Mouse (Mus musculus) 3T3-L1 (cell line): Measurements from ENCODE around the gene Serpina3m.
"Not testable (repeated sequence)": the region's sequence is repeated elsewhere in the genome, so short reads cannot be mapped to it uniquely, and the experiment has no call there.

Experiments
- DNase-seq: peaks from one replicate; pipeline ENCODE4 v3.0.0-alpha.2; 2015; ENCODE audit warnings: low read depth, low spot score

Gene Serpina3m

DNA sequence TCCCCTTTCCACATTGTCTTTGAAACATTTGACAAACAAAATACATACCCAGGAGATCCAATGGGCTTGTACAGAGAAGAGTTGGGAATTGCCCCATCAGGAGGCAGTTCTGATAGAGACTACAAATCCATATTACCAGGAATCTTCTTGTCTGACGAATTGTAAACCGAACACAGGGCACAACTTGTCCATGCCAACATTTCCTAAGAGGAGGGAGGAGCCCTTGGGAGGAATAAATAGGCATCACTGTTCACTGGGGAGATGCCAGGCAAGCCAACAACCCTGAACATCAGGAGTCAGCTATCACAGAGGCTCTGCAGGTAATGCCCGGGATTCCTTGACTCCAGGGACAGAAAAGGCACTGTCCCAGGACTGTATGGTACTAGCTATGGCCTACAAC is at the start of gene Serpina3m, which contains the start of gene Serpina3k:
Gene Serpina3m, plus strand, starts transcription at position 261 of the 400 bp plus-strand sequence.
Gene Serpina3k, plus strand, starts transcription at position 261 of the 400 bp plus-strand sequence.
- not testable (repeated sequence) for DNase-seq

DNA sequence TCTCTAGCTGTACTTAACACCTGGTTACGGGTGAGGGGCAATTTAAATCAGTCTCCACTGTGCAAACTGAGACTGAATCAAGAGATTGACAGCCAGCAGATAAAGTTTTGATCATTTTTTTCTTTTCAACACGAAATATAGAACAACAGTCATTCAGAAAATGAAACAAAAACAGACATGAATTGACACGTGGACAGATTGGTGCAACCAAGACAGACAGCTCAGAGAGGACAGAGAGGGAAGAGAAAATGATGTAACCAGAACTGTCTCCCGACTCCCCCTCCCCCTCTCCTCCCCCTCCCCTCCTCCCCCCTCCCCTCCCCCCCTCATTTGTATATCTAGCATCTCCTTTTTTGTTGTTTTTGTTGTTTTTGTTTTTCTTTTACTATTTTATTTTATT is 48.4 kb upstream of the Serpina3m start:
- no peak for DNase-seq

DNA sequence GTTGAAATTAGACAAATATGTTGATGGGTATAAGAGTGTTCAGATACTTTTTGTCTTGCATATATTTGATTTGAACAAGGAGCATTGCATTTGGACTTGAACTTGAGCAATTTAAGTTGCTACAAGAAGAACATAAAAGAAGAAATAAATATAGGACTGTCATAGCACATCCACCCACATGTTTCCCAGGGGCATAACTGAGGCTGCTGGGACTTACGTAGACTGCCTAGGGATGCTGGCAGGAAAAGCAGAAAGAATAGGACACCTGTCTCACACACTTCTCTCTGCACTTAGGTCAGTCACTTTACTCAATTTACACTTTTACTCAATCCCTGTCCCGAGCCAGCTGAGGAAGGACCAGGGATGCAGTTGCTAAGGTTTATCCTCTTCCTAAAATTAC is 44.3 kb upstream of the Serpina3m start:
- no peak for DNase-seq

DNA sequence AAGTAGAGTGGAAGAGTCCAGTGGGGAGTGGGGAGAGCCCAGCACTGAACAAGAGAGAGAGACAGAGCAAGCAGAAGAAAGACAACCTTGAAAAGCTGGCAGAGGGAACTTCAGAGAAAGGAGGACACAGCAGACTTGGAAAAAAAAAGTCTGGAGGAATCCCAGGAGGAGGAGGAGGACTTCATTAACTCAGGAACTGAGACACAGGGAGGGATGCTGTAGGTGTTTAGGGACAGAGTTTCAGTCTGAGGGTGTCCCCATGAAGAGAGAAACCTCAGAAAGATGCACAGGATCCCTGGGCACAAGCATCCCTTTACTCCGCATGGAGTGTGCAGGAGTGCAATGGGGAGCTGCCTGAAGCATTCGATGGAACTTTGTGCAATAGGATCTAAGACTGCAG is 40.2 kb upstream of the Serpina3m start:
- no peak for DNase-seq

DNA sequence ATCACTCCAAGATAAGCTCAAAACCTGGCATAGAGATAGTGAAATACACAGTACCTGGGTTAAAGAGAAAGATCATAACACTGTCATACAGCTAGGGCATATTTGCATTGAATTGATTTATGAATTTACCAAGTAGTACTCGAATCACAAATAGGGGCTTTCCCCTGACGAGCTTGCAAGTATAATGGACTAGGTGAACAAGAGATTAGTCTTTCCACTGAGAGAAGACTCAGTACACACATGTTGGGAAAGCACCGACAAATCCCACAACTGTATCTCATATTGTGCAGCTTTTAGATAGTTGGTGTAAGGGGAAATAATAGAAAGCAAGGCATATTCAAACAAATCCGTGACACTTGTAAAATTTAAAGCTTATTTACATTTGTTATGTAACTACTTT is 32.3 kb upstream of the Serpina3m start:
- no peak for DNase-seq

DNA sequence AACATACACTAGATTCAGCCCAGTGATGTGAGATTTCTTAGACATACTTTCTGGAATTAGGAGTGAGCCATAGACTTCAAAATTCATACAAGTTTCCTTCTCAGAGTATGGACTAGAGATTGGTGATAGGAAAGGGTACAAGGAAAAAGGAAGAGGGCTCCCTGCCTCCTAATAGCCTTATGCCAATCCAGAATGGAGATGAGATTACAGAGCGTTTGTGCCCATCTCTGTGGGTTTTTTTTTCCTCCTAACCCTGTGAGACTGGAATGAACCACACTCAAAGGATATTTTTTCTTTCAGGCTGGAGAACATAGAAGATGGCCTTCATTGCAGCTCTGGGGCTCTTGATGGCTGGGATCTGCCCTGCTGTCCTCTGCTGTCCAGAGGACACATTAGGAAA is 24.0 kb upstream of the Serpina3m start, which contains the start of gene Serpina3j:
Gene Serpina3j, plus strand, starts transcription at position 301 of the 400 bp plus-strand sequence.
- no peak for DNase-seq

DNA sequence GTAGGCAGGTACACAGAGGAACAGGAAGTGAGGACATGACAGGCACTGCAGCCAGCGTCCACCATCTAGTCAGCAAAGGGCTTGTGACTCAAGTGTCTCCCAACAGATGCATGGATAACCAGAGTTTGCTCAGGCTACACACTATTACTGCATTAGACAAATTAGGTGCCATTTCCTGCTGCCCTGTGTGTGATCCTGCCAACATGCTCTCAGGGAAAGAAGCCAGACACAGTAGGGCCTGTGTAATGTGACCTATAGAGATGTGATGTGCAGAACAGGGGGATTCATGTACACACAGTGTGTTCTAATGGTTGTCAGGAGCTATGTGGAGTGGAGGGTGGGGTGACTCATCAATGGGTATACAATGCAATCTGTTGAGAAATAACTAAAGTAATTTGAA is 15.8 kb upstream of the Serpina3m start:
- peak; percentile 13 for DNase-seq

DNA sequence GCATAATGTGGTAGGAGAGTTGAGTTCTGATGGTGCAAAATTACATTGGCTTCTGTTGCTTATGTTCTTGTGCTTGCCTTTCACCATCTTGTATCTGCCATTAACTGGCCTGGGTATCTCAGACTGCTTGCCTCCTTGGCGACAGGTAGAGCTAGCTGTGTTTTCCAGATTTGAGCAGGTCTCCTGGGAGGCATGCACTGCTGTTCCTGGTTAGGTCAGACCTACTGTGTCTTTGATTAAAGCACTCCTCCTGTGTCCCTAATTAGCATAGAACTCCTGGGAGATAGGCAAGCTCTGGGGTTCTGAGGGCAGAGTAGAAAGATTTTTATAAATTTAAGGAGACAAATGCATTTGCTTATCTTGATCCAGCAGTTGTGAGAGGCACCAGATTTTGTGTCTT is 6.6 kb upstream of the Serpina3m start:
- DNase-seq = no peak

DNA sequence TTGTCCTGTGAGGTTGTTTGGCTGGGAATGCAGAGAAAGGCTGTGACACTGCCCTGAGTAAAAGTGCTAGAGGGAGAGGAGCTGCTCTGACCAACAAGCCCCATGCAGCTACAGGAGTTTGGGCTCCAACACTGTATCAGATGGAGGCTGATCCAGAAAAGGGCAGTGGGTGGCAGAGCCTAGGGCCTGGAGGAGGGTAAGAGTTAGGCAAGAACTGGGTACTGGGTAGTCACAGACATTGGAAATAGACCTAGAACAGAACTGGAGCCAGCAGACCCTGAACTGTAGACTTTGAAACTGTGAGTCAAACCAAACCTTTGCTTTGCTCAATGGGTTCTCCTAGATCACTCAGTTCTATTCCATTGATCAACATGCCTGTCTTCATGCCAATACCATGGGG is 1.4 kb upstream of the Serpina3m start:
- DNase-seq = not testable (repeated sequence)

DNA sequence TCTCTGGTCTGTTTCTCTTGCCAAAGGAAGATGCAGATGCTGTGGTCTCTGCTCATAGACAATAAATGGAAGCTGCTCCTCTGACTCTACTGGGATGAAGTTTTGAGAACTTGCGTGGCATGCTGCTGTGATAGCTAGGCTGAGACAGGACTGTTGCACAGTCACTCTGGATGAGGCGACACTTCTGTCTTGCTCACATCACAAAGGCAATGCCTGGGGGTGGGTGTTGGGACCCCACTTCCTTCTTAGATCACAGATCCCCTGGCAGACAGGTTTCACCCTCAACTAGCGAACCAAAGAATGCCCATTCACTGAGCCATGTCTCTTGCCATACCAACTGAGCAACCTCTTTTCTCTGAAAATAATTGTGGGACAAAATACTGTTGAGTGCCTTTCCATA is 419 bp downstream of the Serpina3m start:
- DNase-seq = no peak

DNA sequence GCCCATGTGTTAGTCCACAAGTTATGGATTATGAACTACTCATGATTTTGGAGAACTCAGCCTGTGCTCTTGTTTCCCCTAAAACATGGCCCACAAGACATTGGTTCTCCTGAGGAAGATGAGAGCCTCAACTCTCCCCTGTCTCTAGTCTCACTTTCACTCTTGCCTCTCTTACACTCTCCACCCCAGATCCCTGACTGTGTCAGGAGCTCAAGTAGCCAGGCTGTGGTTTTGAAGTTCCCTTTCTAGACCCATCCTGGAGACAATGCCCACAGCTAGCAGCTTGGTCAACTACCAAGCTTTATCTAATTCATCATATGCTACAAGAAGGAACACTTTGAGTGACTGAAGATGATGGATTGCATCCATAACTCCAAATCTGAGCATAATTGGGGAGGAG is 4.2 kb downstream of the Serpina3m start:
- DNase-seq = not testable (repeated sequence)

DNA sequence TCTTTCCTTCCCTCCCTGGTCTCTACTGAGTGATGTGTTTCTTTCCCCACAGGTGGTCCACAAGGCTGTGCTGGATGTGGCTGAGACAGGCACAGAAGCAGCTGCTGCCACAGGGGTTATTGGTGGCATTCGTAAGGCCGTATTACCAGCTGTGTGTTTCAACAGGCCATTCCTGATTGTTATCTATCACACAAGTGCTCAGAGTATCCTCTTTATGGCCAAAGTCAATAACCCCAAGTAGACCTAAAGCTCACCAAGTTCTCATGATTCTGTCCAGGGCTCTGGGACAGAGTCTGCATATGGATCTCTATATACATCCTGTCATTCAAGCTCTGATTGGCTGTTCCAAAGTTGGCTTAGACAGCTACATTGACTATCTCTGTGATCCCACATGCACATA is 6.9 kb downstream of the Serpina3m start:
- DNase-seq = no peak

DNA sequence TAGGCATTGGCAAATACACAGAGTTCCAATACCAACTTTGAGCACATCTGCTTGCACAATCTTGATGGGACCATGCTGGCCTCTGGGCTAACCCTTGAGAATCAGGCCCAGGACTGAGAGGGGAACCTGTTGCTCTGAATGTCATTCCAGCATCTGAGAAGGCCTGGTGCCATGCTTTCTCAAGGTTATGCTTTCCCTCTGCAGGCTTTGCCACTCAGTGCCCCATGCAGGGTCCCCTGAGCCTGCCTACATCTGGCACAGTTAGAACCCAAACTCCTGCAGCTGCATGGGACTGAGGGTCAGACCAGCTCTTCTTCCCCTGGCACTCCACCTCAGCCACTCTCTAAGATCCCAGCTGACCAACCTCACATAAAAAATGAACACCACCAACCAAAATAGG is 7.4 kb downstream of the Serpina3m start:
- no peak for DNase-seq

DNA sequence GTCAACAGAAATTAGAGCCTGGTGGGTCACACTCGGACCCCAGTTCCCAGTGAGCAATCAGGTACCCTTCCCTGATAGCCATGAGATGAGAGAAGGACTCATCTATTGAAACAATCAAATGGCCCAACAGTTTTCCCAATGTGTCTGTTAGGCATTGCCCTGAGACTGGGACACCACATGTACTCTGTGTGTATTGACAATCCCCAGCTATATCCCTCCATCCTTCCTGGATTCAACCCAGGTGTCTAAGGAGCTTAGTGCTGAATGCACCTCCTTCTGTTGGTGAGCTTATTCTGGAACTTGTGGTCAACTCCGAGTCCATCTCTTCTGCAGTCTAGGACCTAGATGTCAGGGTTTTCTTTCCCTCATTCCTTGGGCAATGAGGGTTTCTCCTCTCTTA is 8.8 kb downstream of the Serpina3m start:
- no peak for DNase-seq

DNA sequence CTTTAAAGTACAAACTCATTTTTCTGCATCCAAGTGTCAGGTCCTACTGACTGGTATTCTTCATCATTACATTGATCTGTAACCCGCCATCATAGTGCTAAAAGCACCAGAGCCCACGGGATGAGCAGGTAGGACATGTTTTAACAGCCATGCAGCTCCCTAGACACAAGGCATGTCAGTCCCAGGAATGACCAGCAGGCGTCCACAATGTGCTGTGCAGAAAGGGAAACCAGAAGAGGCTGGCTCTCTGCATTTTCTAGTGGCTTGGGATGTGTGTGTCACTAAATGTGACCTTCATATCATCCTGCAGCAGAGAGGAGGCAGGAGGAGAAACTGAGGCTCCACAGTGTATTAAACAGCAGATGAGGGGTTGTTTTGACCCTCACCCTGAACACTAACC is 13.5 kb downstream of the Serpina3m start:
- peak; percentile 67 for DNase-seq

DNA sequence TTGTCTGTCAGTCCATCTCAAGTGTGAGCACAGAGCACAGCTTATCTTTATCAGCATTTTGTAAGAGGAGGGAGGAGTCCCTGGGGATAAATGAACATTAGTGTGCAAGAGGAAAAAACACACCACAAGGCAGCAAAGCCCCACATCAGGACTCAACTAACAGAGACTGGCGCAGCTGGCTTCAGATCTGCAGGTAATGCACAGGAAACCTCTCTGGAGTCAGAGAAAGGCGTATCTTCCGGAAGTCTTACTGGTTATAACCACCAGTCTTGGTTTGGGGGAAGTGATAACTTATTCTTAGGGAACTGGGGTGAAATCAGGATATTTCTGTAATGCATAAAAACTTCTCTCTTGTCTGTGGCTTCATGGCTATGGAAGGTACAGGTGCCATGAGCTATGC is 17.7 kb downstream of the Serpina3m start:
- DNase-seq = no peak

DNA sequence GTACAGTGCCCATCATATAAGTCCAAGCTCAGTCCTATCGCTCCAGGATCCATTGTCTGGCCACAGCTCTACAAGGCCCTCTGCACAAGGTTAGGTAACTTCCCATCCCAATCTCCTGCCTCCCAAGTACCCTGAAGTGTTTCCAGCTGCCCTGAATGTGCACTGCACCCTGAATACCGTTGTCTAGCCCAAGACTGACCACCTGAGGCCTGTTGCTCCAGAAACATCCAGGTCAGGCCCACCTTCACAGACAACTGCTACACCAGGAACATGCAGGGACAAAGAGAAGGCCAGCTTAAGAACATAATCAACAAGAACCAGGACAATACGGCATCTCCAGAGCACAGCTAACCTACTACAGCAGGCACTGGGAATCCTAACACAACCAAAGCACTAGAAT is 31.7 kb downstream of the Serpina3m start:
- DNase-seq = no peak

DNA sequence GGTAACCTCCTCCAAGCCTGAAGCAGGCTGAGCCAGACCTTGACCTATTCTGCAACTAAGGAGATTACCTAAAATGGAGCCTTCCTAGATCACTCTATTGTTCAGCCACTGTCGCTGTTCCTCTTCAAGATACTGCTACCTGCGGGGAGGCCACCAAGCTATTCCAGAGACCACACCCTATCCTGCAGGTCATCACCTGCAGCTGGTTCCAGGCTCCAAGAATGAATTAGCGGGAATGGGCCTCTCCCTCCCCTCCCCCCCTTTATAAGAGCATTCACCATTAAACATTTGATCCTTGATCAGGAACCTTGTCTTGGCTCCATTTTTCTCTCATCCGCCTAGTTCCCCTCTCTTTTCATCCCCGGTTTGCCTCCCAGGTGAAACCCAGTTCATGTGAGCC is 38.9 kb downstream of the Serpina3m start:
- DNase-seq = not testable (repeated sequence)

DNA sequence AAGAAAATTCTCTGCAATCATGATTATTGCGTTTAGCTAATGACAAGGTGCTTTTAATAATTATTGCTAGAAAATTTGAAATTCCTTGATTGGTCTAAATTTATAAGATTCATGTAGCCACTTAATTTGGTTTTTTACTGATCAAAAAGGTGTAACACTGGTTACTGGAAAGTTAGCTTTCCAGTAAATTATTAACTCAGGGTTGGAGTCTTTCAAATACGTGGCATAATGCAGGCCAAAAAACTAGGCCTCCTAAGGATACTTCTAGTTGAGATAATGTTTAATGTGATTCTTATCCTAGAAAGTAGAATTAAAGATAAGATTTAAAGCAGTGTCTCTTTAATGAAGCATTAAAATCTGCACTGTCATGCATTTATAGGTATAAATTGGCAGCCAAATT is 40.1 kb downstream of the Serpina3m start:
- DNase-seq = not testable (repeated sequence)

DNA sequence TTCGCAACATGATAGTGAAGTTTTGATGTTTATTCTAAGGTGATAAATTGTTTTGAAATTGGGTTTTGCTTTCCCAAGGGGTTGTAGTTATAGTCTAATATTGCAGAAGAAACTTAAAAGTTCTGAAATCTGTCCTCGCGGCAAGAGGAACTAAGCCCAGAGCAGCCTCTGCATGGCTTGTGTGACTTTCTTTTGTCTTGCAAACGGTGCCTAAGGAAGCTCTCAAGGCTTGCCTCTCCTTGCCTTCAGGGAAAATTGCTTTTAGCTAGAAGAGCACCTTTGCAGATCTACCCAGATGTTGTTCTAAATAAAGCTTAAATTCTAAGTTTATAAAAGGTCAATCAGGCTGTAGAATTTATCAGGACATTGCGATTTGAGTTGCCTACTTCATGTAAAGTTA is 40.5 kb downstream of the Serpina3m start:
- DNase-seq = not testable (repeated sequence)

DNA sequence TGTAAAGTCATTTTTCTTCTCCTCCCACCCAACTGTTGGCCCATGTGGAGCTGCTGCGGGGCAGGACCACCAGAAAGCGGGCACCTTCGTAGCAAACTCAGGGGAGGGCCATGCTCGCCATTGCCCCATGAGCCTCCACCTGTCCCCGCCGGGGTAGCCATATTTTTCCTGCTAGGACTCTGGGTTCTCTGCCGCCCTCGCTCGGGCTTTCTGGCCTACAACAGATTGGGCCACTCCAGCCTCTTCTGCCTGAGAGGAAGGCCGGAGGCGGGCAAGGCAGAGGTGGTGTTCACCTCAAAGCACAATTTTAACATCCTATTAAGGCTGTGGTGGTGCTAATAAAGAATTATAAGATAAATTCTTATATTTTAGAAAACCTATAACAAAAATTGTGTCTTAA is 41.6 kb downstream of the Serpina3m start:
- no peak for DNase-seq

DNA sequence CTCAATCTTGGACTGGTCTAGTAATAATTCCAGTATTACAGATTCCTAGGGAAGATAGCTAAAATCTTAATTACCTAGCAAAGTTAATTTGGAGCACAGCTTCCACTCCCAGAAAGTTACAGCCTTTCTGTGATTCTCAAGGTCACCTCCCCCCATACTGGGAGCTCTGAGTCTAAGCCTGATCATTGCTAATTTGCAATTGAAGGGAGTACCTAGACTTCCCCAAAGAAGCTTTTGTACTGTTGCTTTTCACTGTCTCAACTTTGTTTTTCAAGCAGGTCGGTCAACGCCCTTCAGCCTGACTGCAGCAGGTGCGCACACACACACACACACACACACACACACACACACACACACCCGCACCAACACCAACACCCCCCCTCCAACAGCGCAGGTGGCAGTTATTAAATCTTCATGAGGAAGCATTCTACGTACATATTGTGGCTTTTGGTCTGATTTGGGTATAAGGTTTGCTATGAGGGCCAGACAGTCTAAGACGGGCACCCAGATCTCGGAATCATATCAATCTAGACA is 42.9 kb downstream of the Serpina3m start:
- DNase-seq = not testable (repeated sequence)

DNA sequence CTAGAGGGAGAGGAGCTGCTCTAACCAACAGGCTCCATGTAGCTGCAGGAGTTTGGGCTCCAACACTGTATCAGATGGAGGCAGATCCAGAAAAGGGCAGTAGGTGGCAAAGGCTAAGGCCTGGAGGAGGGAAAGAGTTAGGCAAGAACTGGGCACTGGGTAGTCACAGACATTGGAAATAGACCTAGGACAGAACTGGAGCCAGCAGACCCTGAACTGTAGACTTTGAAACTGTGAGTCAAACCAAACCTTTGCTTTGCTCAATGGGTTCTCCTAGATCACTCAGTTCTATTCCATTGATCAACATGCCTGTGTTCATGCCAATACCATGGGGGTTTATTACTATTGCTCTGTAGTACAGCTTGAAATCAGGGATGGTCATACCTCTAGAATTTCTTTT is 47.7 kb downstream of the Serpina3m start:
- DNase-seq = not testable (repeated sequence)

DNA sequence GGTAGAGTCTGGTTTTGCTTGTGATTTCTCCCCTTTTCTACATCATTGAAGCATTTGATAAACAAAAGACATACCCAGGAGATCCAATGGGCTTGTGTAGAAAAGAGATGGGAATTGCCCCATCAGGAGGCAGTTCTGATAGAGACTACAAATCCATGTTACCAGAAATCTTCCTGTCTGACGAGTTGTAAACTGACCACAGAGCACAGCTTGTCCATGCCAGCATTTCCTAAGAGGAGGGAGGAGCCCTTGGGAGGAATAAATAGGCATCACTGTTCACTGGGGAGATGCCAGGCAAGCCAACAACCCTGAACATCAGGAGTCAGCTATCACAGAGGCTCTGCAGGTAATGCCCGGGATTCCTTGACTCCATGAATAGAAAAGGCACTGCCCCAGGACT is 48.6 kb downstream of the Serpina3m start:
- DNase-seq = not testable (repeated sequence)
